Mouse (Mus musculus): ENCODE measurements at regions not wholly inside any gene's neighbourhood (a gene's known extent, or its start where the extent isn't known, plus 50 kb on each side); places are given as distances from the start of the nearest gene placed in this dataset.

DNA sequence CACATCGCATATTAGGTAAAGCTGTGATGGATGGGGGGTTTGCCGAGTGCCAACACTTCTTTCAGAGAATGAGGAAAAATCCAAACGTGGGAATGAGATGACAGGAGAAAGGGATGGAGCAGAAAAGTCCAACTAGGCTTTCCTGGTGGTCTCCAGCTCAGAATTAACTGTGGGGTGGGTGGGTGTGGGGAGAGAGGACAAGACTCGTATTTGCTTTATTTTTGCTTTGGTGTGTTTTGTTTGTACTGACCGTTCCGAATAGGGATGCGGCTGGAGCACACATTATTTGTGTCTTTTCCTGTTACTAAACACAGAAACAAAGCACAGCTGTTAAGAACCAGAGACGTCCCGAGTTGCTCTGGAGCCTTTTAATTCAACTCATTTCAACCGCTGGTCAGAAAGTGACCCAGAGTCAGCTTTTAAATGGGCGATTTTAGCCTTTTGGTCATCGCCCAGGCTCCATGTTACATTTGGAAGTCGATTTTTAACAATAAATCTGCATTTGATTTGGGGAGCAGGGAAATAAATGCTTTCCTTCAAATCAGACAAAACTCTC is 136.7 kb downstream of the Gm10295 start:
- DNase-seq (ENCODE audit: low spot score): no peak

- no peak for DNase-seq (ENCODE audit: low spot score)
These were observed 158.2 kb downstream of the Gm10295 start for GRCm38 (mm10) chr7:71193131-71193530.

DNA sequence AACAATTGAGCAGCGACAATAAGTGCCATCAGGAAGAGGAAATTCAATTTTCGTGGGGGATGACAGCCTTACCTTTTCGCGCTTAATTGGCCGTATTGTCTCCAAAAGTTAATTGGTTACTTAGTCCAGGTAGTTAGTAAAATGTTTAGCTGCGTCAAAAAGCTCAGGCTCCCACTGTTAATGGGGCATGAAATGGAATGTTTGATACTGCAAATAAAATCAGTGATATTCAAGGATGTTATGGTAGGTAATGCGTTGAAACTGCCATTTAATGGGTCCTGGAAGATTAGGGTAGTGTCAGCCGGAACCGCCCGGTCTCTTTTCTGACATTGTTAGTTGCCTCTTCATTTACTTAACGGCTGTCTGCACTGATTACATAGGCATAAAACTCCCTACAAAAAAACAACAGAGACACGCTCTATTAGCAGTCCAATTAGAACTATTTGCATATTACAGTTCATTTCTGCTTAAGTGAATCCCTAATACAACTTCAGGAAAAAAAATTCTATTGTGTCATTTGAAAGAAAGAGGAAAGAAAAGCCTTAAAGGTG is 161.0 kb downstream of the Gm10295 start:
- no peak for DNase-seq (ENCODE audit: low spot score)

DNA sequence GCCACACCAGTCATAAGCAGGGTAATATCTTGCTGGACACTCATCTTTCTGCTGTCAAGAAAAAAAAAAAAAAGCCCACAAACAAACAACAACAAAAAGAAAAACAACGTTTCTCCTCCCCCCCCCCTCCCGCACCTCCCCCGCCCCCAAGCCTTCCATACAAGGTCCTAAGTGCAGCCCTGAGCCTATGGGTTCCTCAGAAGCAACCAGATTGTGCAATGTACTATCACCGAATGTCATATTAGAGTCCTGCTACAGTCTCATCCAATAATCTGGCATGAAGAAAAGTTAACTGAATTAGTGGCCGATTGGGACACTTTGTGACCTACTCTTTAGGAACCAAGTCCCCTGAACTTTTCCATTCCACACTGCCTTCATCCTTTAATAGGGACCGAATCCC is 161.5 kb downstream of the Gm10295 start:
- no peak for DNase-seq (ENCODE audit: low spot score)

GRCm38 (mm10) chr7:71188119-71188518 is 163.2 kb downstream of the Gm10295 start:
- DNase-seq (ENCODE audit: low spot score): no peak

DNA sequence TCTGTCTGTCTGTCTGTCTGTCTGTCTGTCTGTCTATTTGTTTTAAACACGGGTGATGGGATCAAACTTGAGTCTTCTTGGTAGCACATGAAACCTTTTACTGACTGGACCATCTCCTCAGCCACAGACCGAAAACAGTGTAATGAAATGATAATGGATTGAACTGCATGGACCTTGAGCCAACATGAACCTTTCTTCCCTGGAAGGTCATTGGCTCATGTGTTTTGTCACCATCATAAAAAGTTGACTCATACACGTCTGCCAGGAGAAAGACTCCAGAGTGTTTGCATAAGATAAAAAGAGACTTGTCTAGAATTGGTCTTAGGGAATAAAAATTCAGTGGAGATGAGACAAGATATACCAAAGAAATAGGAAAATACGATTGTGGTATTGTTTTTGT is 176.4 kb downstream of the Gm10295 start:
- DNase-seq (ENCODE audit: low spot score): no peak

DNA sequence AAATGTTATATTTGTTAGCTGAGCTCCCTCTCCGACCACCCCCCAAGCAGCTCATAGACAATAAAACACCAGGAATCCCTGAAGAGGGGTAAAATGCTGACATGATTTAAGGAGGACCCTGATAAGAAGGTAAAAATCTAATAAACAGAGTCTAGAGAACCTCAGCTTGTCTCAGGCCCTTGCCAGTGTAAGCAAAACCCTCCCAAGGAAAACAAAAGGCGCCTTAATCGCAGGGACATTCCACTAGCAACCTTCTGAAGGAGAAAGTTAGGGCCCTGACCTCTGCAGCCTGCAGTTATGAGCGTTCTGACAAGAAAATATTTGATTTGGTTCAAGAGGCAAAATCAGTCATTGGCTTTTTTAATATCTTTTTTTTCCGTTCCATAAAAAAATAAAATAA is 212.2 kb downstream of the Gm10295 start:
- no peak for DNase-seq (ENCODE audit: low spot score)

DNA sequence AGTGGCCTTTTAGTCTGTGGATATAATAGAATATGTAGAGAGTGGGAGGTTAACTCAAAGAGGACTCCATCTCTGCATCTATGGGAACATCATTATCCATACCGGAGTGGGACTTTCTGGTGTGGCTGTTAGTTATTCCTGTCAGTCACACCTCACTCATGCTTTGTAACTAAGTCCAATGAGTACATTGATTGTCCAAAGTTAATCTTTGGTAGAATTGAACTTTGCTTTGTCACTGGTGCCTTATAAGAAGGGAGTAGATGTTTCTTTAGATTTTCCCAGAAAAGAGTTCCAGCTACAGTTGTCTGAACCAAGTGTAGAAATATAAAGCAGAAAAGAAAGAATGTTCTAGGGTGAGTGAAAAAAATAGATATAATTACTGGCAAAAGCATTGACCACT is 221.3 kb downstream of the Gm10295 start:
- no peak for DNase-seq (ENCODE audit: low spot score)

DNA sequence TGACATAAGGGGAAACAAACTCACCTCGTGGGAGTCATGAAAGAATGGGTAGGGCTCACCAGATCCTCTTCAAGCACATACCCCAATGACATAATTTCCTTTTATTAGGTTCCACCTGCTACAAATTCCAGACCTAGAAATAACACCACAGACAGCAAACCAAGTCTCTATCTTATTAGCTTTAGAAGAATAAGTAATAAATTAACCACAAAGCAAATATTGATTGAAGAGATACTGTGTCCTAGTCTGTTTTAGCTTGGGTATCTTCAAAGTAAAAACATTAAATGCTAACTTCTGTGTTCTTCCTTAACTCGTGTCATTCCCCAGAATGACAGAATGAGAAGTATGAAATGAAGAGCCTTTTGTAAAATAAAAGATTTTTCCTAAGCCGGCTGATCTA is 222.4 kb downstream of the Gm10295 start:
- DNase-seq (ENCODE audit: low spot score): no peak

DNA sequence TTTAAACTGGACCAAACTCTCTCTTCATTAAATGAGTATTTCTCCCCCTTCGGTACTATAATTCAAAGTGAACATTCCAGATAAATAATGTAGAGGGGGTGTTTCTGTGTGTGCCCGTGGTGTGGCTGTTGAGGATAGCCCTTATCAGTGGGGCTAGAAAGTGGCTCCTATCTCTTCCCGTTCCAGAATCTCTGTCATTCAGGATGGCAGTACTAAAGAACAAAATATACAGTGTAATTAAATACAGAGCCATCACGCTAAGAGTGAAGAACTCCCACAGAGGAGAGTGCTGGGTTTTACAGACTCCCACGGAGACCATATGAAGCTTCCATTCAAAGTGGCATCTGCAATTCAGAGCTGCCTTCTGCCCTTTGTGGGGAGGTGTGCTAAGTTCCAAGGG is 229.8 kb downstream of the Gm10295 start:
- DNase-seq (ENCODE audit: low spot score): no peak

GRCm38 (mm10) chr7:71120975-71121374 is 230.3 kb downstream of the Gm10295 start:
- no peak for DNase-seq (ENCODE audit: low spot score)

DNA sequence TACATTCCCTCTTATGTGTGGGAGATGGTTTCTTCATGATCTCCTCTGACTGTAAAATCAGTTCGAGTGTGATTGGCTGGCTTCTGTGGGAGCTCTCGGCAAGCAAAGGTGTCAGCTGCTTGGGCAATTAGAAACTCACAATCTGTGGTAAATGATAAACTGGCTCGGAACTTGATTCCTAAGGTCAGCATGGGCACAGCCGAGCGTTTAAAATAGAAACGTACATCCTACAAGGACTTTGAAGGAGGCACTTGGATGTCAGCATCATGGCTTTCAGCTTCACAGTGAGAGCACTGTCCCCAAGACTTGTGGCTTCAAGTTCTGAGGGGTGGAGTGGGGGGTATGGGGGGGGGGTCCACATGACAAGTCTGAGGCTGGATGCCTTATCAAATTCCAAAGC is 231.3 kb downstream of the Gm10295 start:
- DNase-seq (ENCODE audit: low spot score): no peak

DNA sequence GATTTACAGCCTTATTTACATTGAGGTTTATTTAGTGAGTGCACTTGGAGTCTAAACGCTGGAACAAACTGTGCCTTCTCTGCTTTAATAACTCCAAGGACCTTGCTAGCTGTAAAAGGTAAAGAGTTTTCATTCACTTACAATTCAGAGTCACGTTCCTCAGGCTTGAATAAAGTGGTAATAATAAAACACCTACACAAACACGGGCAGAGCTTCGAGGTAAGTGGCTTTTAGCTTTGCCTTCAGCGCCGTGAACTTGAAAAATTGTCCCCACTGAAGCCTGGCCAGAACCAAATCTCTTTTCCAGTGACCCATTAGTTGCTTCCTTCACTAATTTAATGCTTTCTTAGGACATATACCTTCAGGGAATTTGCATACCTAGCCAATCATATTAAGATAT is 244.2 kb downstream of the Gm10295 start:
- DNase-seq (ENCODE audit: low spot score): no peak

DNA sequence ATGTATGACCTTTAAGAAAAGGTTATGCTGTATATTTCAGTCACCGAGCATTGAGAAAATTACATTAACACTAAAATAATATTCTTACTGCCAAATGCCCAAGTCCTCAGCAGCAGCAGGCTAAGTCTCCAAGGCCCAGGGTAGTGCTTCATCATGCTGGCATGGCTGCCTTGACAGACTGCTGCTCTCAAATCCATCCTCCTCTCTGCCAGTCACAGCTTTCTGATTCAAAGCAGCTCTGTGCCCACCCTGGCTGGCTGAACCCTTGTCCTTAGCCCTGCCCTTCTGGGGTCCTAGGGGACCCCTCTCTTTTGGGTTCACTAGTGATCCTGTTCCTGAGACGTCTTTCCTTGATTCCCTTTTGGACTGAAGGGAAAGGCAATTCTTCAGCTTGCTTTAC is 251.0 kb downstream of the Gm10295 start:
- no peak for DNase-seq (ENCODE audit: low spot score)

DNA sequence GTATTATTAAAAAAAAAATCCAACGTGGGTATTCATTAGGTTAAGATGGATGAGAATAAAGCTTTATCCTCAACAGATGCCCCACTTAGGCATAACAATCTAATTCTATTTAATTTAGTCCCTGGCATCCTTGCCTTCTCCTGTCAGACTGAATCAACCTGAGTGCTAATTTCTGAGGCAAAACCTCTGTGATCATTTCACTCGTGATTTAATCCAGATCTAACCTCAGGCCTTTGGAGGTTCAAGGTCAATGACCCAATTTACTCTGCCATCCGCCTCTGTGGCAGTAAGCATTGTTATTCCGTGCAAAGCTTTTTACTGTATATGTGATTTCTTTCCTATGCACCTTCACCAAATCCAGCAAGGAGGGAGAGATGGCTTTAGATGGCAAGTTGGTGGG is 253.0 kb downstream of the Gm10295 start:
- DNase-seq (ENCODE audit: low spot score): no peak

DNA sequence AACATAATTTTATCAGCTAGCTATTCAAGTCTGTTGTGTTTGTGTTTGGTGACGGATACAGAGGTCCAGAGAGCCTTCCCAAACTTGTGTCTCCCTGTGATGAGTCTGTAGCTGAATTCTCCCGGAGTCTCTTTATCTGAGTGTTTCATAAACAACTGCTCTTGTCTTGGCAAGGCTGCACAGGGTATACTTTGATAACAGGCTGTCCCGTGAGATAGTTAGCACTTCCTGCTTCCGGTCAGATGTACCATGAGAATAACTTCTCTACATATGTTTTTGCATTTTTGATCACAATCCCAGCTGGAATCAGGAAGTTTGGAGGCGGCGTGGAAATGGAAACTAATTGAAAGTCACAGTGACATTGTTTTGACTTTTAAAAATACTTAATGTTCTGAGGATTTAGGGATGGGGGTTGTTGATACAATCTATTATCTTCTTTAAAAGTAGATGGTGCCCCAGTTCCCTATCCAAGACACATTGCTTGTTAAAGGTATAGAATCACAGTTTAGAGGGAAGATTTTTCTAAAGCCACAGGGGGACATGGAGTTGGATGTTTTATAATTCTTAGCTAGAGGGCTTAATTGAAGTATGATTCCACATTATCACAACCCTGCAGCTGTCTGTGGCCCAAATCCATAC is 257.9 kb downstream of the Gm10295 start:
- DNase-seq (ENCODE audit: low spot score): peak; percentile 2

- no peak for DNase-seq (ENCODE audit: low spot score)
These were observed 258.5 kb downstream of the Gm10295 start for GRCm38 (mm10) chr7:71092825-71093224.

DNA sequence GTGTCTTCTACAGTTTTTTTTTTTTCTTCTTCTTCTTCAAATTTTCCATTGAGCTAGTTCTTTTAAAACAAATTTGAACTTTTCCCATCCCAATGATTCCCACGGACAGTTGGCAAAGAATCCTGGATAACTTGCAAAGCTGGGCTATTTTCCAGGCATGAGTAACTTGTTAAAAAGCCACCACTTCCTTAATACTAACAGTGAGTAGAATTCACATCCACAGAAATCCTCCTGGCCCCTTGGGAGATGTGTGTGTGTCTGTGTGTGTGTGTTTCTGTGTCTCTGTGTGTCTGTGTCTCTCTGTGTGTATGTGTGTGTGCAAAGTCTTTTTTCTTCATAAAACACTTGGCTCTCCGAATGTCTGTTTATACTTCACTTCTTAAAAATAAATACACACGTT is 259.0 kb downstream of the Gm10295 start:
- peak; percentile 39 for DNase-seq (ENCODE audit: low spot score)

- DNase-seq (ENCODE audit: low spot score): no peak
These were observed 286.6 kb downstream of the Gm10295 start for GRCm38 (mm10) chr7:71064446-71065391.

GRCm38 (mm10) chr7:71050825-71051224 is 300.5 kb downstream of the Gm10295 start:
- no peak for DNase-seq (ENCODE audit: low spot score)

DNA sequence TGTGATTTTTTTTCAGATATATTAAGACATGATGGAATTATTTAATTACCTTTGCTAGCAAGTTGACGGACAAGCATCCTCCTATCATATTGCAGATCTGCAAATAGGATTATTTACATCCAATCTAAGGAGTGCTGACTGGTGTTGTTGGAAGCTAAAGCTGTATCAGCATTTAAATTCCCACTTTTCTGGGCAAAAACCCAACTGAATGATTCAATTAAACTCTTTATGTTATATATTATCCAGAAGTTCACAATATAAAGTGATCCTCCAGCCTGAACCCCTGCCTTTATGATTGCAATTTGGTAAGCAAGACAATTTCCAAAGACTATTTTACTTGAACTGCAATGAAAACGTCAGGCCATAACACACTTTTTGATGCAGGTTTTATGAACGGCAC is 304.1 kb downstream of the Gm10295 start:
- DNase-seq (ENCODE audit: low spot score): no peak

- DNase-seq (ENCODE audit: low spot score): no peak
These were observed 304.7 kb downstream of the Gm10295 start for GRCm38 (mm10) chr7:71046596-71046995.

Measured in gastrocnemius, adult 18-20 months (tissue).